Mouse (Mus musculus) macrophage (primary cell): ENCODE measurements around the gene Phf6. TPM values are rescaled to one million over a fixed set of nuclear protein-coding genes. Genes with fewer than 3 reads are reported as not detected.
A peak's percentile ranks its signal among the peaks of the same experiment; 100 is the strongest.
"Not testable (repeated sequence)": the region's sequence is repeated elsewhere in the genome, so short reads cannot be mapped to it uniquely, and the experiment has no call there.

Experiments used
- H3K27ac ChIP-seq: fragments of 350-480 bp; formaldehyde crosslinking; 2 replicates; pipeline ENCODE4 v1.9.0; 2021
- H3K36me3 ChIP-seq: fragments of 350-480 bp; formaldehyde crosslinking; 2 replicates; pipeline ENCODE4 v1.9.0; 2021; ENCODE audit errors: inconsistent target
- H3K4me3 ChIP-seq: fragments of 350-480 bp; formaldehyde crosslinking; 2 replicates; pipeline ENCODE4 v1.9.0; 2021; ENCODE audit errors: inconsistent target
- H3K79me2 ChIP-seq: fragments of 350-480 bp; formaldehyde crosslinking; 2 replicates; pipeline ENCODE4 v1.9.0; 2021; ENCODE audit errors: inconsistent target
- WGBS: methylation state at CpG from one replicate; pipeline ENCODE4 v1.1.7; 2026; ENCODE audit warnings: inconsistent platforms; ENCODE audit not compliant: missing documents; 5-methylcytosine and 5-hydroxymethylcytosine counted together
- polyA plus RNA-seq: library from polyadenylated mRNA; stranded (reverse); fragments of 250-400 nt; gene quantifications from 3 replicates; pipeline ENCODE4 v1.2.4, GENCODE M21; 2018; ENCODE audit warnings: inconsistent platforms

Phf6 gene
- polyA plus RNA-seq, 1 experiment from 2014 or later, result 8.5 TPM

- peaks cover 3% of the 10 kb centered on the region; the same call in 1 of the 2 replicates for H3K36me3 ChIP-seq
- WGBS, result 25% methylated on average over 2 of the region's 2 CpGs
Observed at GRCm38 (mm10) chrX:52949713-52950112, 37.6 kb downstream of the Phf6 start.

GRCm38 (mm10) chrX:52956942-52957341 lies 44.9 kb downstream of the Phf6 start:
- 100% methylated on average over 4 of the region's 4 CpGs for WGBS

More at GRCm38 (mm10) chrX:52949713-52950112, 37.6 kb downstream of the Phf6 start:
- H3K4me3 ChIP-seq, result no peak overlapping the region
- H3K27ac ChIP-seq, result no peak overlapping the region
- no peaks in the 10 kb centered on the region for H3K79me2 ChIP-seq

GRCm38 (mm10) chrX:52961559-52962110 lies 49.6 kb downstream of the Phf6 start:
- H3K27ac ChIP-seq, result no peak overlapping the region
- 89% methylated on average over 4 of the region's 5 CpGs for WGBS
- no peak overlapping the region for H3K4me3 ChIP-seq

More at GRCm38 (mm10) chrX:52956942-52957341, 44.9 kb downstream of the Phf6 start:
- Histone ChIP-seq H3K36me3 (peaks cover 3% of the 10 kb centered on the region; the same call in 1 of the 2 replicates), H3K79me2 (no peaks in the 10 kb centered on the region), H3K27ac (no peak overlapping the region), H3K4me3 (no peak overlapping the region)

GRCm38 (mm10) chrX:52965149-52965548 lies 53.1 kb downstream of the Phf6 start:
- H3K36me3 ChIP-seq, result no peaks in the 10 kb centered on the region
- H3K27ac ChIP-seq, result no peak overlapping the region
- H3K79me2 ChIP-seq, result no peaks in the 10 kb centered on the region
- 100% methylated on average over 1 of the region's 2 CpGs for WGBS
- no peak overlapping the region for H3K4me3 ChIP-seq

More at GRCm38 (mm10) chrX:52961559-52962110, 49.6 kb downstream of the Phf6 start:
- Histone ChIP-seq H3K36me3 (no peaks in the 10 kb centered on the region), H3K79me2 (no peaks in the 10 kb centered on the region)

- WGBS, result 50% methylated on average over 3 of the region's 3 CpGs
- Histone ChIP-seq H3K79me2 (no peaks in the 10 kb centered on the region), H3K4me3 (no peak overlapping the region), H3K36me3 (no peaks in the 10 kb centered on the region), H3K27ac (no peak overlapping the region)
Observed at GRCm38 (mm10) chrX:52971211-52972006, 59.3 kb downstream of the Phf6 start.

GRCm38 (mm10) chrX:52972129-52972528 lies 60.1 kb downstream of the Phf6 start:
- no peaks in the 10 kb centered on the region for H3K36me3 ChIP-seq
- WGBS, result 38% methylated on average over 1 of the region's 1 CpGs
- no peak overlapping the region for H3K4me3 ChIP-seq
- H3K27ac ChIP-seq, result no peak overlapping the region
- no peaks in the 10 kb centered on the region for H3K79me2 ChIP-seq

- WGBS, result no CpG with 5 or more reads among the region's 1 CpGs
- Histone ChIP-seq H3K27ac (no peak overlapping the region), H3K36me3 (no peaks in the 10 kb centered on the region), H3K79me2 (no peaks in the 10 kb centered on the region), H3K4me3 (no peak overlapping the region)
Observed at GRCm38 (mm10) chrX:52972680-52973079, 60.6 kb downstream of the Phf6 start.

GRCm38 (mm10) chrX:52978576-52978975 lies 66.5 kb downstream of the Phf6 start:
- Histone ChIP-seq H3K79me2 (no peaks in the 10 kb centered on the region), H3K27ac (no peak overlapping the region), H3K4me3 (no peak overlapping the region), H3K36me3 (no peaks in the 10 kb centered on the region)
- WGBS, result 63% methylated on average over 1 of the region's 1 CpGs

GRCm38 (mm10) chrX:52981378-52981777 lies 69.3 kb downstream of the Phf6 start:
- H3K27ac ChIP-seq, result no peak overlapping the region
- no peaks in the 10 kb centered on the region for H3K79me2 ChIP-seq
- no peaks in the 10 kb centered on the region for H3K36me3 ChIP-seq
- 90% methylated on average over 3 of the region's 3 CpGs for WGBS
- no peak overlapping the region for H3K4me3 ChIP-seq

- Histone ChIP-seq H3K36me3 (no peaks in the 10 kb centered on the region), H3K79me2 (peaks cover 45% of the 10 kb centered on the region), H3K27ac (peak within 1 kb of the TSS; percentile 68), H3K4me3 (peak within 1 kb of the TSS; percentile 54)
- WGBS, result 23% methylated on average over 63 of the region's 72 CpGs
Observed at GRCm38 (mm10) chrX:52987905-52988783, 76.1 kb downstream of the Phf6 start, which contains the start of gene Hprt. TSS of gene Hprt (plus strand) at chrX:52988137.

GRCm38 (mm10) chrX:52994726-52995125 lies 82.7 kb downstream of the Phf6 start:
- not testable (repeated sequence) for H3K36me3 ChIP-seq, H3K27ac ChIP-seq, H3K4me3 ChIP-seq
- WGBS, result 80% methylated on average over 5 of the region's 5 CpGs
- H3K79me2 ChIP-seq, result peaks cover 90% of the 10 kb centered on the region

GRCm38 (mm10) chrX:53004887-53005286 lies 92.8 kb downstream of the Phf6 start:
- WGBS, result 59% methylated on average over 4 of the region's 4 CpGs
- H3K36me3 ChIP-seq, H3K4me3 ChIP-seq, H3K27ac ChIP-seq, H3K79me2 ChIP-seq: not testable (repeated sequence)

- H3K36me3 ChIP-seq, result peaks cover 5% of the 10 kb centered on the region; the same call in 1 of the 2 replicates
Observed at GRCm38 (mm10) chrX:53006062-53006461, 94.0 kb downstream of the Phf6 start.

More at GRCm38 (mm10) chrX:53006062-53006461, 94.0 kb downstream of the Phf6 start:
- Histone ChIP-seq H3K27ac (no peak overlapping the region), H3K4me3 (no peak overlapping the region), H3K79me2 (peaks cover 3% of the 10 kb centered on the region; the same call in 1 of the 2 replicates)
- WGBS, result 65% methylated on average over 3 of the region's 3 CpGs
